Mouse (Mus musculus) myocyte (in vitro differentiated cells): Measurements from ENCODE around the gene Tex9.

Experiments used
- MYOD1 ChIP-seq, 3 experiments: IDR thresholded peaks; one replicate each; pipeline ENCODE4 v1.6.1; 2011; ENCODE audit warnings: control low read depth in 2 of 3, low read depth in 2 of 3, mild to moderate bottlenecking in 2 of 3, moderate library complexity in 1 of 3; ENCODE audit not compliant: insufficient read length in 2 of 3, control insufficient read depth in 1 of 3
- POLR2A ChIP-seq: IDR thresholded peaks from one replicate; pipeline ENCODE4 v1.6.1; 2011; ENCODE audit warnings: low read depth, mild to moderate bottlenecking, control low read depth, moderate library complexity; ENCODE audit not compliant: insufficient read length

GRCm38 (mm10) chr9:72405882-72406638, 86.0 kb downstream of the Tex9 start:
- TF ChIP-seq POLR2A = no peak
- TF ChIP-seq MYOD1 (IDR thresholded peaks at IDR 0.05; ENCODE audit: control insufficient read depth in 1 of 3, insufficient read length in 2 of 3, low read depth in 2 of 3) = no peak
